In the genomic region with DNA sequence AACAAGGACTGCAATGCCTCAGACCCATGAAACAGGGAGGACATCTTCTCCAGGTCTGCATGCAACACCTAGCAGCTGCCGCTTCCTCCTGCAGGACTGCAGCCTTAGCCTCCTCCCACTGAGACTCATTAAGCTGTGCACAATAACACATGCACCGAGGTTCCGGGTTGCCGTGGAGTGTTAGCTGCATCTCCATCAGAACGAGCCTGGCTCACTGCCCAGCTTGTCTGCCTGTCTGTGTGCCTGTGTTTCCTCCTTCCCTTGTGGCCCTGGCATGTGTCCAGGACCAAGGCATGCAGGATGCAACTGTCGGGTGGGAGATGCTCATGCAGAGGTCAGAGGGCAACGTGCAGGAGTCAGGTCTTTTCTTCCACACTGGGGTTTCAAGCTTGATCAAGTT, we compare ENCODE assay signal across 8 mouse cellular contexts.
DNase-seq lines count a peak whose midpoint lies in the region; ATAC-seq lines count a peak whose summit lies in the region.

No protein-coding gene starts in this region.

- ATAC-seq in intestine, embryonic 14.5 days (replicated peaks; ENCODE audit: low FRiP score, low TSS enrichment, low read depth): no peak
- no peak for ATAC-seq in intestine, embryonic 15.5 days
- peak; percentile 90 for ATAC-seq in forebrain, embryonic 14.5 days

- H3K4me3 ChIP-seq in intestine, embryonic 14.5 days (ENCODE audit: low read depth, low read length): no peak overlapping the region
- H3K4me3 ChIP-seq in intestine, embryonic 15.5 days (replicated peaks): no peak overlapping the region
- no peak overlapping the region for H3K4me3 ChIP-seq in forebrain, embryonic 14.5 days (ENCODE audit: low read depth, low read length)

- no peaks in the 10 kb centered on the region for H3K27me3 ChIP-seq in intestine, embryonic 14.5 days (replicated peaks; ENCODE audit: control insufficient read depth, insufficient read depth, low read length)
- no peaks in the 10 kb centered on the region for H3K27me3 ChIP-seq in intestine, embryonic 15.5 days (replicated peaks)
- no peaks in the 10 kb centered on the region for H3K27me3 ChIP-seq in forebrain, embryonic 14.5 days (replicated peaks; ENCODE audit: control insufficient read depth, insufficient read depth, low read length)

- DNase-seq in intestine, embryonic 14.5 days (ENCODE audit: low spot score): peak; percentile 60
- DNase-seq in adrenal gland, adult 8-10 months: peak; percentile 5
- DNase-seq in forebrain, embryonic 14.5 days (ENCODE audit: low spot score): peak; percentile 88
- DNase-seq in kidney, adult 8-10 months: peak; percentile 29 to 48
- DNase-seq in lung, postnatal 36 days: peak; percentile 18
- peak; percentile 41 for DNase-seq in yolk sac, embryonic 10.5 days (ENCODE audit: low spot score)
- DNase-seq in thymus, postnatal 10 days (ENCODE audit: low spot score in 2 of 2): no peak

- WGBS in intestine, embryonic 14.5 days: 19% methylated on average over 7 of the region's 7 CpGs
- 13% methylated on average over 7 of the region's 7 CpGs for WGBS in intestine, embryonic 15.5 days
- WGBS in forebrain, embryonic 14.5 days: 2% methylated on average over 7 of the region's 7 CpGs

- H3K9me3 ChIP-seq in intestine, embryonic 14.5 days (ENCODE audit: control insufficient read depth, low read length): no peaks in the 10 kb centered on the region
- H3K9me3 ChIP-seq in intestine, embryonic 15.5 days: no peaks in the 10 kb centered on the region
- H3K9me3 ChIP-seq in forebrain, embryonic 14.5 days (replicated peaks; ENCODE audit: control insufficient read depth, low read length): no peaks in the 10 kb centered on the region

- no peaks in the 10 kb centered on the region for H3K4me1 ChIP-seq in intestine, embryonic 14.5 days (replicated peaks; ENCODE audit: control insufficient read depth, insufficient read depth, low read length)
- H3K4me1 ChIP-seq in intestine, embryonic 15.5 days (replicated peaks): peaks cover 4% of the 10 kb centered on the region
- H3K4me1 ChIP-seq in forebrain, embryonic 14.5 days (ENCODE audit: control insufficient read depth, insufficient read depth, low read length): peaks cover 5% of the 10 kb centered on the region; the same call in 1 of the 2 replicates

- H3K9ac ChIP-seq in intestine, embryonic 14.5 days (ENCODE audit: low read length): no peak overlapping the region
- H3K9ac ChIP-seq in intestine, embryonic 15.5 days: no peak overlapping the region
- peak overlapping the region; percentile 32; the same call in 1 of the 2 replicates for H3K9ac ChIP-seq in forebrain, embryonic 14.5 days (ENCODE audit: low read length)

- H3K27ac ChIP-seq in intestine, embryonic 14.5 days (ENCODE audit: low read depth): no peak overlapping the region; the same call in 1 of the 2 replicates
- H3K27ac ChIP-seq in intestine, embryonic 15.5 days: no peak overlapping the region
- H3K27ac ChIP-seq in forebrain, embryonic 14.5 days (ENCODE audit: low read depth, low read length): 0 out of 2 replicates have a peak overlapping the region, but pooled peaks have one; percentile 14

- H3K36me3 ChIP-seq in intestine, embryonic 14.5 days (ENCODE audit: control insufficient read depth, insufficient read depth, low read length): no peaks in the 10 kb centered on the region
- no peaks in the 10 kb centered on the region for H3K36me3 ChIP-seq in intestine, embryonic 15.5 days
- no peaks in the 10 kb centered on the region for H3K36me3 ChIP-seq in forebrain, embryonic 14.5 days (ENCODE audit: control insufficient read depth, insufficient read depth, low read length)

- no peak overlapping the region for H3K4me2 ChIP-seq in intestine, embryonic 14.5 days (ENCODE audit: low read length)
- H3K4me2 ChIP-seq in intestine, embryonic 15.5 days (replicated peaks): no peak overlapping the region
- no peak overlapping the region for H3K4me2 ChIP-seq in forebrain, embryonic 14.5 days (ENCODE audit: low read length)

Comparison
In these comparisons a context has a peak if more than half of its experiments do, and no peak if none do; other contexts are left out.
1. DNase-seq: peak in intestine, embryonic 14.5 days (single experiment), adrenal gland, adult 8-10 months (single experiment), forebrain, embryonic 14.5 days (single experiment), kidney, adult 8-10 months (2 of 2), lung, postnatal 36 days (single experiment) and yolk sac, embryonic 10.5 days (single experiment); none in thymus, postnatal 10 days (0 of 2).